Mouse (Mus musculus): ENCODE data around the gene 2410141K09Rik. TPM values are rescaled to one million over a fixed set of nuclear protein-coding genes. Genes with fewer than 3 reads are reported as not detected.
"Not testable (repeated sequence)": the region's sequence is repeated elsewhere in the genome, so short reads cannot be mapped to it uniquely, and the experiment has no call there.

The 2410141K09Rik gene
- polyA plus RNA-seq (2014; fragmentation: Nextera tagmentation; extraction: Ambion mirVana): not detected in 2 replicates

DNA sequence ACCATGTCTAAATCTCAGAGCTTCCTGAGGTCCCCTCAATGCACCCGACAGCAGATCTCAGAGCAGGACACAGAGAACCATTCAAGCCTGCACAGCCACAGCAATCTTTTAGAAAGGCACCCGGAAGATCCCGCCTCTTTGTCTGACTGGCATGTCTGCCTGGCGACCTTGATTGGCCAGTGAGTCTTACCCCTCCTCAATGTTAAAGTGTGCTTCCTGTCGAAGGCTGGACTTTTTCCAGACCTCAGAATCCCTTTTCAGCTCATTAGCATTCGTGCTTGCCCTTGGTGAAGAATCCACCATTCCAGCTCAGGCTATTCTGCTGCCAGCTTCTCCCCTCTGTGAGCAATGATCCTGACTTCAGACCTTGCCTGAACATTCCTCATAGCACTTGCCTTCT lies at the start of gene 2410141K09Rik:
Gene 2410141K09Rik, minus strand, starts transcription at position 101 of the 400 bp plus-strand sequence.
- H3K4me1 ChIP-seq (replicated peaks; ENCODE audit: control insufficient read depth, insufficient read depth, low read length); ATAC-seq (ENCODE audit: low FRiP score); DNase-seq (ENCODE audit: low spot score); H3K4me2 ChIP-seq (replicated peaks; ENCODE audit: low read depth, low read length); H3K27ac ChIP-seq (ENCODE audit: low read depth, low read length); H3K9ac ChIP-seq (ENCODE audit: low read depth, low read length); H3K9me3 ChIP-seq (ENCODE audit: control insufficient read depth, low read length); H3K4me3 ChIP-seq (ENCODE audit: low read depth, low read length); H3K36me3 ChIP-seq (ENCODE audit: control insufficient read depth, insufficient read depth, low read length); H3K27me3 ChIP-seq (ENCODE audit: control insufficient read depth, insufficient read depth, low read length): not testable (repeated sequence)
- WGBS: no CpG with 5 or more reads among the region's 6 CpGs

DNA sequence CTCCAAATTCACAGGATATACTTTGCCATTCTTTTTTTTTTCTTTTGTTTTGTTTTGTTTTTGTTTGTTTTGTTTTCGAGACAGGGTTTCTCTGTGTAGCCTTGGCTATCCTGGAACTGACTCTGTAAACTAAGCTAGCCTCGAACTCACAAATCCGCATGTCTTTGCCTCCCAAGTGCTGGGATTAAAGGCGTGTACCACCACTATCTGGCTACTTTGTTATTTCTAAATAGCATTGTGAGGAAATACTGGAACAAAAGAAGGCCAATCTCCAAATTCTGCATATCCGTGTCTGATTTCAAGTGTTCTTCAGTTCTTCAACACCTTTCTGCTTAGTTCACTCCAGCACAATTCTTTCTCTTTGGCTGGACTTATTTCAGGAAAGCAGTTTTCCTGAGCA lies 14.1 kb downstream of the 2410141K09Rik start:
- H3K36me3 ChIP-seq (ENCODE audit: control insufficient read depth, insufficient read depth, low read length); H3K9me3 ChIP-seq (ENCODE audit: control insufficient read depth, low read length): not testable (repeated sequence)

DNA sequence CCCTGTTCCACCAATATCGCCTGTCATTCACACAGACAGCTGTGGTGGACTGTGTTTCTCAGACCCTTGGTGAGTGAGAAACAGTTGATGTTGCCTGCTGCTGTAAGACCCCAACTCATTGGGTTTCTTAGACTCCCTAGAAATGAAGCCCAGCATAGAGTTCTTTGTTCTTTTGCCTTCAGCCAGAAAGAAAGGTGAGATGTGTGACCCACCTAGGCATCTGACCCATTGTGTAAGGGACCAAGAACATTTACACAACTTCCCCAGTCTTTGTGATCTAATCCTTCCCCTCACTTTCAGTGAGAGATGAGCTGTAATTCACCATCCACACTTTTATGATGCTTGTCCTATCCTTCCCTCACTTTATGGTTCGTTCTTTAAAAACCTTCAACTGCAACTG lies 26.0 kb downstream of the 2410141K09Rik start:
- not testable (repeated sequence) for DNase-seq (ENCODE audit: low spot score); H3K27ac ChIP-seq (ENCODE audit: low read depth, low read length); H3K27me3 ChIP-seq (ENCODE audit: control insufficient read depth, insufficient read depth, low read length); H3K9ac ChIP-seq (ENCODE audit: low read depth, low read length); H3K4me3 ChIP-seq (ENCODE audit: low read depth, low read length); H3K36me3 ChIP-seq (ENCODE audit: control insufficient read depth, insufficient read depth, low read length); H3K4me1 ChIP-seq (replicated peaks; ENCODE audit: control insufficient read depth, insufficient read depth, low read length); H3K9me3 ChIP-seq (ENCODE audit: control insufficient read depth, low read length); H3K4me2 ChIP-seq (replicated peaks; ENCODE audit: low read depth, low read length); ATAC-seq (ENCODE audit: low FRiP score)
- WGBS: no CpG with 5 or more reads among the region's 2 CpGs

More for the DNA sequence above, 14.1 kb downstream of the 2410141K09Rik start:
- H3K4me1 ChIP-seq (replicated peaks; ENCODE audit: control insufficient read depth, insufficient read depth, low read length); H3K4me2 ChIP-seq (replicated peaks; ENCODE audit: low read depth, low read length); H3K27ac ChIP-seq (ENCODE audit: low read depth, low read length); H3K4me3 ChIP-seq (ENCODE audit: low read depth, low read length); H3K27me3 ChIP-seq (ENCODE audit: control insufficient read depth, insufficient read depth, low read length); DNase-seq (ENCODE audit: low spot score); H3K9ac ChIP-seq (ENCODE audit: low read depth, low read length); ATAC-seq (ENCODE audit: low FRiP score): not testable (repeated sequence)
- no CpG with 5 or more reads among the region's 5 CpGs for WGBS

Other genes with a start within 250 kb of the 2410141K09Rik start
- not detected in 2 replicates for gene Gm10772, start 213.5 kb downstream of the 2410141K09Rik start, polyA plus RNA-seq (2014; fragmentation: Nextera tagmentation; extraction: Ambion mirVana)

Measured in hindbrain, embryonic 11.5 days (tissue).